Mouse (Mus musculus): ENCODE measurements at regions not wholly inside any gene's neighbourhood (a gene's known extent, or its start where the extent isn't known, plus 50 kb on each side); places are given as distances from the start of the nearest gene placed in this dataset.

GRCm38 (mm10) chr17:83276000-83276891 lies 61.2 kb downstream of the Pkdcc start:
- ATAC-seq (ENCODE audit: insufficient number of reproducible peaks, low FRiP score, low TSS enrichment): peak; percentile 68

GRCm38 (mm10) chr17:83277117-83277947 lies 62.2 kb downstream of the Pkdcc start:
- ATAC-seq (ENCODE audit: insufficient number of reproducible peaks, low FRiP score, low TSS enrichment): no peak

- no peak for ATAC-seq (ENCODE audit: insufficient number of reproducible peaks, low FRiP score, low TSS enrichment)
These were observed 63.1 kb downstream of the Pkdcc start for GRCm38 (mm10) chr17:83277948-83278924.

- ATAC-seq (ENCODE audit: insufficient number of reproducible peaks, low FRiP score, low TSS enrichment): no peak
These were observed 67.4 kb upstream of the Eml4 start for GRCm38 (mm10) chr17:83283328-83283727.

DNA sequence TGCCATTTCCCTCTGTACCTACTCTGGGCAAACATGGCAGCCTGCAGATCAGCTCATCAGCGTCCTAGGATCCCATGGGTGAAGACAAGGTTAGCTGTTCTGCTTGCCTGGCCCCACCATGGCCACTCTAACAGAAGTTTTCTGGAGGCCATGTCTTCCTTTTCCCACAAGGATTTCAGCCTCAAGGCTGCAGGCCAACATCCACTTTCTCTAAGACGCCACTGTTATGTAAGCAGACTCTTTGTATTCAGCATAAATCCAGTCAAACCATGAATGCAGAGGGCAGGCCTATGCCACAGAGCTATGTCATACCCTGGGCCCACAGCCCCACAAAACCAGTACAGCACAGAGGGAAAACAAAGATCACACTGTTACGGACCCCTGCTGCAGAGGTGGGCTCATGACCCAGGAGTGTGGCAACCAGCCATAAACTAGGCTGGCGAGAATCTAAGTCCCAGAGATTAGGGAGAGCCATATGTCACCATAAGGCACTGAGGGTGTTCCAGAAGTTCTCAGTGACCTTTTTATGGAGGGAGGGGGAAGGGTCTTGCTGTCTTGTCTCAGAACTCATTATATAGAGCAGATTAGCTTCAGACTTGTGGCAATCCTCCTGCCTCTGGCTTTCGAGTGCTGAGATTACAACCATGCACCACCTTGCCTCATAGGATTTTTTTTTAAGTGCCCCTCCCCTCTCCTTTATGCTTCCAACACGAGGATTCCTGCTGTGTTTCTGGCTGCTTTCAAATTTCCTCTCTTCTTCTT lies 63.2 kb upstream of the Eml4 start:
- no peak for ATAC-seq (ENCODE audit: insufficient number of reproducible peaks, low FRiP score, low TSS enrichment)

- no peak; the same call in 1 of the 2 replicates for ATAC-seq (ENCODE audit: insufficient number of reproducible peaks, low FRiP score, low TSS enrichment)
These were observed 62.6 kb upstream of the Eml4 start for GRCm38 (mm10) chr17:83288143-83288492.

GRCm38 (mm10) chr17:83295526-83296238 lies 55.0 kb upstream of the Eml4 start:
- ATAC-seq (ENCODE audit: insufficient number of reproducible peaks, low FRiP score, low TSS enrichment): no peak

- ATAC-seq (ENCODE audit: insufficient number of reproducible peaks, low FRiP score, low TSS enrichment): no peak
These were observed 53.2 kb upstream of the Eml4 start for GRCm38 (mm10) chr17:83297379-83298121.

Data from cerebellum, adult (tissue).